Mouse (Mus musculus) lung, postnatal 0 days (tissue): ENCODE measurements at regions not wholly inside any gene's neighbourhood (a gene's known extent, or its start where the extent isn't known, plus 50 kb on each side); places are given as distances from the start of the nearest gene placed in this dataset.

Source experiments
- CTCF ChIP-seq: IDR thresholded peaks from 2 replicates; pipeline ENCODE4 v1.5.1; 2016; ENCODE audit warnings: antibody characterized with exemption, mild to moderate bottlenecking
- EP300 ChIP-seq: IDR thresholded peaks from 2 replicates; pipeline ENCODE4 v1.6.1; 2016; ENCODE audit warnings: antibody characterized with exemption, mild to moderate bottlenecking, control low read depth

DNA sequence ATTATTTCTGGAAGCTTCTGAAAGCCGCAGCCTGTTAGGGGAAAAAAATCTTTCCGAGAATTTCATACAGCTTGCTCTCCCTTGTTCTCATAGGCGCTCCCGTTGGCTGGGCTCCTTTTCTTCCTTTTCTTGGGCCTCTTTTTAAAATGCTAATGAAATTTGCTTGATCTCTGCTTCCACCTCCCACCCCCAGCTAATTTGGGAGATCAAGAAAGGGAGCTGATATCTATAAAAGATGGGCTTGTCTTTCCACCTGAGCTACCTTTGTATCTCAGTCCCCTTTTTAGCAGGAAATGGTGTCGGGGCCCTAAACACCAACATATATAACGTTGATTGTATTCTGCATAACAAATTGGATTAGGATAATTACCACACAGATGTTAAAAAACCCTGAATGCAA is 128.5 kb upstream of the Tex13c2 start:
- TF ChIP-seq CTCF (no peak), EP300 (no peak)
